ENCODE assay signal across 8 mouse cellular contexts in genomic region chr2:181320103-181320499, GRCm38 (mm10). TPM values are rescaled to one million over a fixed set of nuclear protein-coding genes. Genes with fewer than 3 reads are reported as not detected.
DNase-seq lines count a peak whose midpoint lies in the region; ATAC-seq and TF ChIP-seq lines count a peak whose summit lies in the region.

No protein-coding gene starts in this region.

- no peak for TF ChIP-seq CTCF in lung, embryonic 14.5 days (IDR thresholded peaks at IDR 0.05; ENCODE audit: low read depth)
- no peak for TF ChIP-seq CTCF in embryonic fibroblast, embryonic 13.5 days (IDR thresholded peaks at IDR 0.05; ENCODE audit: borderline replicate concordance, insufficient read depth, low read length)
- TF ChIP-seq CTCF in small intestine, adult 2 months (IDR thresholded peaks at IDR 0.05; ENCODE audit: extremely low read depth, insufficient read length, insufficient replicate concordance, low read depth, low read length), result no peak

- H3K4me2 ChIP-seq in lung, embryonic 14.5 days, result peak overlapping the region; percentile 83
- peak overlapping the region; percentile 77 for H3K4me2 ChIP-seq in limb, embryonic 13.5 days (replicated peaks)

- peak overlapping the region; percentile 61 for H3K4me3 ChIP-seq in lung, embryonic 14.5 days (ENCODE audit: low read depth, low read length)
- H3K4me3 ChIP-seq in embryonic fibroblast, embryonic 13.5 days (ENCODE audit: insufficient read depth, low read length), result peak overlapping the region; percentile 64
- peak overlapping the region; percentile 56 for H3K4me3 ChIP-seq in limb, embryonic 13.5 days
- peak overlapping the region; percentile 67 for H3K4me3 ChIP-seq in small intestine, adult 2 months (ENCODE audit: low read depth, low read length)

- peak overlapping the region; percentile 70 for H3K9ac ChIP-seq in lung, embryonic 14.5 days
- peak overlapping the region; percentile 71 for H3K9ac ChIP-seq in limb, embryonic 13.5 days

- H3K36me3 ChIP-seq in lung, embryonic 14.5 days (ENCODE audit: insufficient read depth), result peaks cover 32% of the 10 kb centered on the region
- H3K36me3 ChIP-seq in limb, embryonic 13.5 days, result peaks cover 33% of the 10 kb centered on the region
- peaks cover 15% of the 10 kb centered on the region for H3K36me3 ChIP-seq in small intestine, adult 2 months (ENCODE audit: control insufficient read depth, insufficient read depth, low read length)

- peaks cover 1% of the 10 kb centered on the region; the same call in 1 of the 2 replicates for H3K27me3 ChIP-seq in lung, embryonic 14.5 days (ENCODE audit: insufficient read depth, low read length)
- H3K27me3 ChIP-seq in limb, embryonic 13.5 days, result peaks cover 26% of the 10 kb centered on the region
- H3K27me3 ChIP-seq in small intestine, adult 2 months (ENCODE audit: control insufficient read depth, insufficient read depth, low read length), result no peaks in the 10 kb centered on the region

- 11% methylated on average over 7 of the region's 7 CpGs for WGBS in lung, embryonic 14.5 days
- WGBS in limb, embryonic 13.5 days, result 10% methylated on average over 7 of the region's 7 CpGs
- WGBS in small intestine, adult 2 months, result 6% methylated on average over 7 of the region's 7 CpGs

- no peak for TF ChIP-seq POLR2A in embryonic fibroblast, embryonic 13.5 days (IDR thresholded peaks at IDR 0.05; ENCODE audit: low read depth, low read length)
- no peak for TF ChIP-seq POLR2A in small intestine, adult 2 months (IDR thresholded peaks at IDR 0.05; ENCODE audit: low read depth, low read length)

- ATAC-seq in lung, embryonic 14.5 days (ENCODE audit: insufficient read depth), result no peak
- no peak for ATAC-seq in limb, embryonic 13.5 days (ENCODE audit: low FRiP score, low read depth)

- H3K27ac ChIP-seq in lung, embryonic 14.5 days (ENCODE audit: low read depth), result 0 out of 2 replicates have a peak overlapping the region, but pooled peaks have one; percentile 82
- H3K27ac ChIP-seq in embryonic fibroblast, embryonic 13.5 days (ENCODE audit: insufficient read depth, low read length), result no peak overlapping the region
- no peak overlapping the region for H3K27ac ChIP-seq in limb, embryonic 13.5 days
- peak overlapping the region; percentile 57 for H3K27ac ChIP-seq in small intestine, adult 2 months (ENCODE audit: insufficient read depth, low read depth, low read length)

- H3K9me3 ChIP-seq in lung, embryonic 14.5 days (ENCODE audit: low read depth, low read length), result no peaks in the 10 kb centered on the region
- H3K9me3 ChIP-seq in limb, embryonic 13.5 days, result no peaks in the 10 kb centered on the region

- 0 out of 2 replicates have a peak, but pooled peaks cover 5% of the 10 kb centered on the region for H3K4me1 ChIP-seq in lung, embryonic 14.5 days (ENCODE audit: insufficient read depth)
- H3K4me1 ChIP-seq in embryonic fibroblast, embryonic 13.5 days (ENCODE audit: control insufficient read depth, insufficient read depth, low read length), result no peaks in the 10 kb centered on the region
- H3K4me1 ChIP-seq in limb, embryonic 13.5 days, result peaks cover 11% of the 10 kb centered on the region
- H3K4me1 ChIP-seq in small intestine, adult 2 months (ENCODE audit: control insufficient read depth, insufficient read depth, insufficient read length, low read length), result peaks cover 2% of the 10 kb centered on the region; the same call in 1 of the 2 replicates

- no peak for DNase-seq in lung, embryonic 14.5 days
- DNase-seq in lung, postnatal 10 days, result no peak
- DNase-seq in adrenal gland, postnatal 25 days, result no peak
- no peak for DNase-seq in layer of hippocampus, postnatal 14 days (ENCODE audit: low spot score in 2 of 2)
- no peak for DNase-seq in ovary, postnatal 14 days (ENCODE audit: low spot score)

RNA-seq across cellular contexts. Expression of gene Rtel1, which starts 0.6 kb away (rescaled TPM):
- polyA plus RNA-seq in lung, embryonic 14.5 days (2014; fragmentation: Nextera tagmentation; extraction: Ambion mirVana), result 67.0 and 70.3 TPM in 2 replicates
- polyA plus RNA-seq in embryonic fibroblast, embryonic 13.5 days (2011; ENCODE audit: insufficient read length, low read depth, missing spikeins), result 40.8 and 43.5 TPM in 2 replicates
- polyA plus RNA-seq in limb, embryonic 13.5 days (2015; fragmentation: Nextera tagmentation; extraction: Ambion mirVana), result 43.2 and 48.8 TPM in 2 replicates
- polyA plus RNA-seq in small intestine, adult 2 months (2012; rRNA removed), result 16.4 and 24.7 TPM in 2 replicates
- total RNA-seq in adrenal gland, postnatal 25 days (2021), result 43.4 and 44.7 TPM in 2 replicates
- 10 to 100 TPM; 39.7 to 42.8 TPM for total RNA-seq in layer of hippocampus, postnatal 14 days (2021)

RNA-seq across cellular contexts. Expression of gene Stmn3, which starts 5.8 kb away (rescaled TPM):
- polyA plus RNA-seq in lung, embryonic 14.5 days (2014; fragmentation: Nextera tagmentation; extraction: Ambion mirVana), result 1.6 and 2.5 TPM in 2 replicates
- not detected in 2 replicates for polyA plus RNA-seq in embryonic fibroblast, embryonic 13.5 days (2011; ENCODE audit: insufficient read length, low read depth, missing spikeins)
- 0.84 and 3.3 TPM in 2 replicates for polyA plus RNA-seq in limb, embryonic 13.5 days (2015; fragmentation: Nextera tagmentation; extraction: Ambion mirVana)
- polyA plus RNA-seq in small intestine, adult 2 months (2012; rRNA removed), result 0.90 and 1.3 TPM in 2 replicates
- 9.8 and 12.2 TPM in 2 replicates for total RNA-seq in adrenal gland, postnatal 25 days (2021)
- total RNA-seq in layer of hippocampus, postnatal 14 days (2021), result 100 to 1,000 TPM; 793 to 798 TPM

RNA-seq across cellular contexts. Expression of gene Gmeb2, which starts 32.3 kb away (rescaled TPM):
- 18.0 and 21.2 TPM in 2 replicates for polyA plus RNA-seq in lung, embryonic 14.5 days (2014; fragmentation: Nextera tagmentation; extraction: Ambion mirVana)
- polyA plus RNA-seq in embryonic fibroblast, embryonic 13.5 days (2011; ENCODE audit: insufficient read length, low read depth, missing spikeins), result 20.0 and 23.6 TPM in 2 replicates
- polyA plus RNA-seq in limb, embryonic 13.5 days (2015; fragmentation: Nextera tagmentation; extraction: Ambion mirVana), result 16.5 and 17.8 TPM in 2 replicates
- 14.0 and 29.1 TPM in 2 replicates for polyA plus RNA-seq in small intestine, adult 2 months (2012; rRNA removed)
- 15.3 and 18.5 TPM in 2 replicates for total RNA-seq in adrenal gland, postnatal 25 days (2021)
- 10 to 100 TPM; 16.3 to 20.1 TPM for total RNA-seq in layer of hippocampus, postnatal 14 days (2021)

RNA-seq across cellular contexts. Expression of gene Zgpat, which starts 44.6 kb away (rescaled TPM):
- polyA plus RNA-seq in lung, embryonic 14.5 days (2014; fragmentation: Nextera tagmentation; extraction: Ambion mirVana), result 35.7 and 41.1 TPM in 2 replicates
- polyA plus RNA-seq in embryonic fibroblast, embryonic 13.5 days (2011; ENCODE audit: insufficient read length, low read depth, missing spikeins), result 13.5 and 19.1 TPM in 2 replicates
- 43.9 and 49.5 TPM in 2 replicates for polyA plus RNA-seq in limb, embryonic 13.5 days (2015; fragmentation: Nextera tagmentation; extraction: Ambion mirVana)
- polyA plus RNA-seq in small intestine, adult 2 months (2012; rRNA removed), result 15.7 and 20.7 TPM in 2 replicates
- 51.2 and 61.6 TPM in 2 replicates for total RNA-seq in adrenal gland, postnatal 25 days (2021)
- 10 to 100 TPM; 60.3 to 65.3 TPM for total RNA-seq in layer of hippocampus, postnatal 14 days (2021)

RNA-seq across cellular contexts. Expression of gene Arfrp1, which starts 45.1 kb away (rescaled TPM):
- 54.1 and 54.2 TPM in 2 replicates for polyA plus RNA-seq in lung, embryonic 14.5 days (2014; fragmentation: Nextera tagmentation; extraction: Ambion mirVana)
- polyA plus RNA-seq in embryonic fibroblast, embryonic 13.5 days (2011; ENCODE audit: insufficient read length, low read depth, missing spikeins), result 32.8 and 37.6 TPM in 2 replicates
- polyA plus RNA-seq in limb, embryonic 13.5 days (2015; fragmentation: Nextera tagmentation; extraction: Ambion mirVana), result 77.1 and 79.2 TPM in 2 replicates
- 15.8 and 23.5 TPM in 2 replicates for polyA plus RNA-seq in small intestine, adult 2 months (2012; rRNA removed)
- total RNA-seq in adrenal gland, postnatal 25 days (2021), result 40.8 and 49.7 TPM in 2 replicates
- 10 to 100 TPM; 37.0 to 37.7 TPM for total RNA-seq in layer of hippocampus, postnatal 14 days (2021)

Comparison
In these comparisons a context has a peak if more than half of its experiments do, and no peak if none do; other contexts are left out.
1. H3K27ac ChIP-seq: peak in lung, embryonic 14.5 days (single experiment) and small intestine, adult 2 months (single experiment); none in embryonic fibroblast, embryonic 13.5 days (single experiment) and limb, embryonic 13.5 days (single experiment).
2. Peak in every context shown above with its lines, with median percentiles within 50 percentile points of each other: H3K4me3 ChIP-seq.